Mouse (Mus musculus): ENCODE data around the gene Mlec. TPM values are rescaled to one million over a fixed set of nuclear protein-coding genes. Genes with fewer than 3 reads are reported as not detected.
"Not testable (repeated sequence)": the region's sequence is repeated elsewhere in the genome, so short reads cannot be mapped to it uniquely, and the experiment has no call there.

Gene Mlec
- polyA plus RNA-seq, 1 experiment from 2014 or later: 62.1 TPM

DNA sequence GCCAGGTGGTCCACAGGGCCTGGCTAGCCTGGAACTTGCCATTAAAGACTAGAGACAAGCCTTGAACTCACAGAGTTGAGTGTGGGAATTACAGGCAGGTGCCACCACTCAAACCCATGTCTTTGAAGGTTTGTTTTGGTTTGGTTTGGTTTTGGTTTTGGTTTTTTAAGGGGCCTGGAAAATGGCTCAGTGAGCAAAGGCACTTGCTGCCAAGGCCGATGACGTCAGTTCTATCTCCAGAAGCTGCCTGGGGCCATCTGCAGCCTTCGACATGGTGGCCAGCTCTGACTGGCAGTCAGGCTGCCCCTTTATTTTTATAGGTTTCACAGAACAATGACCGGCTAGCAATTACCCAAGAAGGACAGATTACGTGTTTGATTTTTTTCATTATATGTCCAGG lies 37.0 kb downstream of the Mlec start:
- WGBS: 80% methylated on average over 5 of the region's 5 CpGs
- peaks cover 19% of the 10 kb centered on the region for H3K4me1 ChIP-seq (replicated peaks; ENCODE audit: control insufficient read depth, insufficient read depth, low read length)
- H3K4me3 ChIP-seq (ENCODE audit: low read length): no peak overlapping the region
- no peak overlapping the region for H3K4me2 ChIP-seq (ENCODE audit: low read depth, low read length)
- no peaks in the 10 kb centered on the region for H3K9me3 ChIP-seq (ENCODE audit: control insufficient read depth, low read length)
- no peak overlapping the region for H3K27ac ChIP-seq (ENCODE audit: low read length)
- ATAC-seq (ENCODE audit: low read depth): no peak
- no peaks in the 10 kb centered on the region for H3K27me3 ChIP-seq (ENCODE audit: control insufficient read depth, insufficient read depth, low read depth, low read length)
- no peak overlapping the region for H3K9ac ChIP-seq (ENCODE audit: low read length)
- H3K36me3 ChIP-seq (ENCODE audit: control insufficient read depth, insufficient read depth, low read length): peaks cover 6% of the 10 kb centered on the region; the same call in 1 of the 2 replicates

DNA sequence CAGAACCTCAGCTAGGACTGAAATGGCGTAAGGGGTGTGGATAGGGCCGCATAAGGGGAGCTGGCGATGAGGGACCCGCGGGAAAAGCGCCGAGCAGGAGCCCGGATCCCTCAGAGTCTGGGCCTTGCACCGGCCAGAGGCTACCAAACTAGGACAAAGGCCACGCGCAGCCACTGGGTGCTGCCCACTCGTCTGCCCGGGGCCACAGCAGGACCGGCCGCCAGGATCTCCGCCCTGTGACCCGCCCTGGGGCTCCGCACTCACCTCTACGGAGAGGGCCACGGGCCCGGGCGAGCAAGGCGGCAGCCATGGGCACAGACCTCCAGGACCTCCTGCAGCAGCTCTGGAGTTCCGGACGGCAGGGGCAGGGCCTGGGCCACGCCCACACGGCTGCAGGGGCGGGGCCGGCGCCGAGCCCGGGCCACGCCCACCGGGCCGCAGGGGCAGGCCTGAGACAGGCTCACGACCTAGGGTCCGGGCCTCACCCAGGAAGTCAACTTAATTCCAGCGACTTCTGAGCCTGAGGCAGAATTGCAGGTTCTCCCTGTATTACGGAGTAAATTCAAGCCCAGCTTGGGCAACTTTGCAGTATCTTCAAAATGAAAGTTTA lies 38.9 kb downstream of the Mlec start, which contains the start of gene Acads:
TSS of gene Acads (minus strand) at position 386 of the 610 bp plus-strand sequence.
- H3K4me3 ChIP-seq (ENCODE audit: low read length): peak within 1 kb of the TSS; percentile 99
- no peaks in the 10 kb centered on the region for H3K27me3 ChIP-seq (ENCODE audit: control insufficient read depth, insufficient read depth, low read depth, low read length)
- H3K4me2 ChIP-seq (ENCODE audit: low read depth, low read length): peak within 1 kb of the TSS; percentile 82
- peak within 1 kb of the TSS; percentile 89 for H3K9ac ChIP-seq (ENCODE audit: low read length)
- peak; percentile 98 for ATAC-seq (ENCODE audit: low read depth)
- H3K4me1 ChIP-seq (replicated peaks; ENCODE audit: control insufficient read depth, insufficient read depth, low read length): peaks cover 11% of the 10 kb centered on the region; the same call in 1 of the 2 replicates
- H3K9me3 ChIP-seq (ENCODE audit: control insufficient read depth, low read length): no peaks in the 10 kb centered on the region
- peak within 1 kb of the TSS; percentile 67 for H3K27ac ChIP-seq (ENCODE audit: low read length)
- WGBS: under 1% methylated on average over 37 of the region's 39 CpGs
- peaks cover 14% of the 10 kb centered on the region; the same call in 1 of the 2 replicates for H3K36me3 ChIP-seq (ENCODE audit: control insufficient read depth, insufficient read depth, low read length)

- Histone ChIP-seq H3K27ac (ENCODE audit: low read length) (no peak overlapping the region), H3K27me3 (ENCODE audit: control insufficient read depth, insufficient read depth, low read depth, low read length) (no peaks in the 10 kb centered on the region), H3K9me3 (ENCODE audit: control insufficient read depth, low read length) (no peaks in the 10 kb centered on the region), H3K36me3 (ENCODE audit: control insufficient read depth, insufficient read depth, low read length) (peaks cover 15% of the 10 kb centered on the region; the same call in 1 of the 2 replicates), H3K4me1 (replicated peaks; ENCODE audit: control insufficient read depth, insufficient read depth, low read length) (peaks cover 11% of the 10 kb centered on the region; the same call in 1 of the 2 replicates), H3K4me2 (ENCODE audit: low read depth, low read length) (no peak overlapping the region), H3K4me3 (ENCODE audit: low read length) (no peak overlapping the region), H3K9ac (ENCODE audit: low read length) (no peak overlapping the region)
- WGBS: 78% methylated on average over 13 of the region's 13 CpGs
- ATAC-seq (ENCODE audit: low read depth): no peak
Measured at GRCm38 (mm10) chr5:115117467-115117866, 40.5 kb downstream of the Mlec start.

GRCm38 (mm10) chr5:115116426-115116825 lies 41.6 kb downstream of the Mlec start:
- no peak overlapping the region for H3K9ac ChIP-seq (ENCODE audit: low read length)
- H3K4me3 ChIP-seq (ENCODE audit: low read length): no peak overlapping the region
- H3K27me3 ChIP-seq (ENCODE audit: control insufficient read depth, insufficient read depth, low read depth, low read length): no peaks in the 10 kb centered on the region
- no peak overlapping the region for H3K4me2 ChIP-seq (ENCODE audit: low read depth, low read length)
- H3K36me3 ChIP-seq (ENCODE audit: control insufficient read depth, insufficient read depth, low read length): peaks cover 15% of the 10 kb centered on the region; the same call in 1 of the 2 replicates
- peaks cover 11% of the 10 kb centered on the region; the same call in 1 of the 2 replicates for H3K4me1 ChIP-seq (replicated peaks; ENCODE audit: control insufficient read depth, insufficient read depth, low read length)
- H3K27ac ChIP-seq (ENCODE audit: low read length): no peak overlapping the region
- 76% methylated on average over 3 of the region's 3 CpGs for WGBS
- no peaks in the 10 kb centered on the region for H3K9me3 ChIP-seq (ENCODE audit: control insufficient read depth, low read length)
- ATAC-seq (ENCODE audit: low read depth): no peak

DNA sequence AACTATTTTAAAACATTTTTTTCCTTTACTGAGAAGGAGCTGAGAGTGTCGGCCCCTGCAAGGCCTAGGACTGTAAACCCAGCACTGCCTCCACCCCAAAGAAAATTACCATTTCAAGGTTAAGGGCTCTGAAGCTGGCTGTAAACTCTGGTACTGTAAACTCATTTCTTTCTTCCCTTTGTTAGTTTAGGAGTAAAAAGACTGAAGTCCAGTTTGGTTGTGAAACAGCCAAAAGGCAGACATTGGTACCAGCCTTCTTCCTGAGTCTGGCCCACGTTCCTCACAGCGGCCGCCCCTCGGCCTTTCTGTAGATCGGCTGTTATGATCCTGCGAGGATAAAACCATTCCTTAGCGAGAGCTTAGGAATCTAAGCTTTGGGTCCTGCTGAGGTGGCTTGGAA lies 43.5 kb downstream of the Mlec start:
- no peaks in the 10 kb centered on the region for H3K27me3 ChIP-seq (ENCODE audit: control insufficient read depth, insufficient read depth, low read depth, low read length)

DNA sequence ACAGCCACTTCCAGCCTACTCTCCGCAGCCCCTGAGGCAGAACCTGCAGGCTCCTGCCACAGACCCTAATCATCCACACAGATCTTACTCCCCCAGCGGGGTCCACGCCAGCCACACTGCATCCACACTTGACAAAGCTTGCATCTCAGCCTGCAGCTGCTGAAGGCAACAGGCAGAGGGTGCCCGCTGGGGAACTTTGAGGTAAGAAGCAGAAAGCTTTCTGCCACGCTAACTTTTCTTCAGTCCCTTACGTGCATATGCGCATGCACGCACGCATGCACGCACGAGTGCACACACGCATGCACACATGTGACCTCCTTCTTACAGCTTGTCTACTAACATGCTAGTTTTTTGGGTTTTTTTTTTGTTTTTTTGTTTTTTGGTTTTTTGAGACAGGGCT lies 44.7 kb downstream of the Mlec start:
- H3K27ac ChIP-seq (ENCODE audit: low read length): no peak overlapping the region
- H3K4me1 ChIP-seq (replicated peaks; ENCODE audit: control insufficient read depth, insufficient read depth, low read length): peaks cover 4% of the 10 kb centered on the region; the same call in 1 of the 2 replicates
- H3K36me3 ChIP-seq (ENCODE audit: control insufficient read depth, insufficient read depth, low read length): peaks cover 17% of the 10 kb centered on the region; the same call in 1 of the 2 replicates
- no peaks in the 10 kb centered on the region for H3K27me3 ChIP-seq (ENCODE audit: control insufficient read depth, insufficient read depth, low read depth, low read length)
- no peak overlapping the region for H3K4me2 ChIP-seq (ENCODE audit: low read depth, low read length)
- H3K9me3 ChIP-seq (ENCODE audit: control insufficient read depth, low read length): no peaks in the 10 kb centered on the region
- no peak overlapping the region for H3K9ac ChIP-seq (ENCODE audit: low read length)
- 92% methylated on average over 12 of the region's 12 CpGs for WGBS
- ATAC-seq (ENCODE audit: low read depth): no peak
- no peak overlapping the region for H3K4me3 ChIP-seq (ENCODE audit: low read length)

More for the DNA sequence above, 43.5 kb downstream of the Mlec start:
- Histone ChIP-seq H3K4me1 (replicated peaks; ENCODE audit: control insufficient read depth, insufficient read depth, low read length) (peaks cover 11% of the 10 kb centered on the region; the same call in 1 of the 2 replicates), H3K9ac (ENCODE audit: low read length) (no peak overlapping the region), H3K4me3 (ENCODE audit: low read length) (no peak overlapping the region), H3K36me3 (ENCODE audit: control insufficient read depth, insufficient read depth, low read length) (peaks cover 17% of the 10 kb centered on the region; the same call in 1 of the 2 replicates), H3K4me2 (ENCODE audit: low read depth, low read length) (no peak overlapping the region), H3K9me3 (ENCODE audit: control insufficient read depth, low read length) (no peaks in the 10 kb centered on the region), H3K27ac (ENCODE audit: low read length) (no peak overlapping the region)
- 94% methylated on average over 8 of the region's 8 CpGs for WGBS
- no peak for ATAC-seq (ENCODE audit: low read depth)

GRCm38 (mm10) chr5:115111156-115111555 lies 46.8 kb downstream of the Mlec start:
- Histone ChIP-seq H3K36me3 (ENCODE audit: control insufficient read depth, insufficient read depth, low read length) (peaks cover 15% of the 10 kb centered on the region; the same call in 1 of the 2 replicates), H3K4me1 (replicated peaks; ENCODE audit: control insufficient read depth, insufficient read depth, low read length) (no peaks in the 10 kb centered on the region), H3K4me3 (ENCODE audit: low read length) (no peak overlapping the region), H3K9ac (ENCODE audit: low read length) (no peak overlapping the region), H3K27me3 (ENCODE audit: control insufficient read depth, insufficient read depth, low read depth, low read length) (no peaks in the 10 kb centered on the region), H3K27ac (ENCODE audit: low read length) (no peak overlapping the region), H3K9me3 (ENCODE audit: control insufficient read depth, low read length) (no peaks in the 10 kb centered on the region), H3K4me2 (ENCODE audit: low read depth, low read length) (no peak overlapping the region)
- WGBS: 84% methylated on average over 8 of the region's 8 CpGs
- no peak for ATAC-seq (ENCODE audit: low read depth)

DNA sequence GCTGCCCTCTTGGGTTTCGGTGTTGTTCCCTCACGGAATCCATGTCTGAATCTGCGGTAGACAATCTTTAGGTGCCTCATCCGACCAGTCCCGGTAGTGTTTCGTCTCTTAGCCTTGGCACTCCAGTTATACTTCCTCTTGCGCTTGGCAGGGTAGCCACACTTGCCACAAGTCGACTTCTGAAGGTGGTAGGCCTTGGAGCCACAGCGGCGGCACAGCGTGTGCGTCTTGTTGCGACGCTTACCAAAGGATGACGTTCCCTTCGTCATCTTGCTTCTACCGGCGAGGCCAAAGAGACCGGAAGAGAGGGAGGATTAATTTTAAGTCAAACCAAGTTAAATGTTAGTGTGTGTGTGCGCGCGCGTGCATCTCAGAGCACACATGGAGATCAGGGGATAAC lies 54.7 kb downstream of the Mlec start:
- H3K36me3 ChIP-seq (ENCODE audit: control insufficient read depth, insufficient read depth, low read length); H3K4me1 ChIP-seq (replicated peaks; ENCODE audit: control insufficient read depth, insufficient read depth, low read length); ATAC-seq (ENCODE audit: low read depth); H3K4me3 ChIP-seq (ENCODE audit: low read length); H3K9me3 ChIP-seq (ENCODE audit: control insufficient read depth, low read length); H3K9ac ChIP-seq (ENCODE audit: low read length); H3K27ac ChIP-seq (ENCODE audit: low read length); H3K4me2 ChIP-seq (ENCODE audit: low read depth, low read length); H3K27me3 ChIP-seq (ENCODE audit: control insufficient read depth, insufficient read depth, low read depth, low read length): not testable (repeated sequence)
- 94% methylated on average over 23 of the region's 23 CpGs for WGBS

DNA sequence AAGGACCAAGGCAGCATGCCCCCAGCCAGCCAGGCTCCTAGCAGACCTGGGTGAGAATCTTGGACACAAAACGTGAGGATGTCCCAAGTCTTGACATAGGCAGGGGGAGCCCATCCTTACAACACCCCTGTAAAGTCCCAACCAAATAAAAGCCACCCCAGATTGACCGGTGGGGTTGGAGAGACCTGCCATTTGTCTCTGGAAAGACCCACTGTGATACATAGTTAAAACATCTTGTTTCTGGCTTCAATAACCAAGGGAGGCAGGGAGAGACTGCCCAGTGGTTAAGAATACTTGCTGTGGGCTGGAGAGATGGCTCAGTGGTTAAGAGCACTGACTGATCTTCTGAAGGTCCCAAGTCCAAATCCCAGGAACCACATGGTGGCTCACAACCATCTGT lies 55.7 kb downstream of the Mlec start:
- H3K36me3 ChIP-seq (ENCODE audit: control insufficient read depth, insufficient read depth, low read length): peaks cover 13% of the 10 kb centered on the region
- ATAC-seq (ENCODE audit: low read depth): no peak
- no peaks in the 10 kb centered on the region for H3K4me1 ChIP-seq (replicated peaks; ENCODE audit: control insufficient read depth, insufficient read depth, low read length)
- no peak overlapping the region for H3K4me2 ChIP-seq (ENCODE audit: low read depth, low read length)
- H3K4me3 ChIP-seq (ENCODE audit: low read length): no peak overlapping the region
- H3K27me3 ChIP-seq (ENCODE audit: control insufficient read depth, insufficient read depth, low read depth, low read length): no peaks in the 10 kb centered on the region
- H3K9ac ChIP-seq (ENCODE audit: low read length): no peak overlapping the region
- 81% methylated on average over 2 of the region's 2 CpGs for WGBS
- H3K9me3 ChIP-seq (ENCODE audit: control insufficient read depth, low read length): no peaks in the 10 kb centered on the region
- no peak overlapping the region for H3K27ac ChIP-seq (ENCODE audit: low read length)
